Mouse (Mus musculus) liver, embryonic 14.5 days (tissue): ENCODE data around the gene Cenps. TPM values are rescaled to one million over a fixed set of nuclear protein-coding genes. Genes with fewer than 3 reads are reported as not detected.
"Not testable (repeated sequence)": the region's sequence is repeated elsewhere in the genome, so short reads cannot be mapped to it uniquely, and the experiment has no call there.

Source experiments
- ATAC-seq: fragments of 200-750 bp; cut with Nextera tagmentation; 2 replicates; pipeline ENCODE4 v1.8.0; 2017; ENCODE audit warnings: moderate number of reproducible peaks, mild to moderate bottlenecking, moderate library complexity; ENCODE audit not compliant: insufficient read depth
- DNase-seq, 3 experiments: peaks; one replicate each; pipeline ENCODE4 v3.0.0-alpha.2; 2012 to 2013; ENCODE audit warnings: low read depth in 3 of 3, low spot score in 3 of 3
- H3K27ac ChIP-seq: fragments of 300-500 bp; sonication (generic); 2 replicates; pipeline ENCODE4 v1.5.1; 2014; ENCODE audit warnings: moderate library complexity, mild to moderate bottlenecking, control low read depth, inconsistent platforms
- H3K27me3 ChIP-seq: fragments of 300-500 bp; sonication (generic); 2 replicates; pipeline ENCODE4 v1.6.1; 2014; ENCODE audit warnings: mild to moderate bottlenecking, low read length, moderate library complexity; ENCODE audit not compliant: control insufficient read depth, insufficient read depth
- H3K36me3 ChIP-seq: fragments of 300-500 bp; sonication (generic); replicated peaks from 2 replicates; pipeline ENCODE4 v1.6.1; 2014; ENCODE audit warnings: low read depth; ENCODE audit not compliant: control insufficient read depth, insufficient read depth
- H3K4me1 ChIP-seq, 2 experiments: fragments of 200-500 bp in 1 of 2; fragments of 300-500 bp in 1 of 2; sonication (generic) in 1 of 2; replicated peaks; 2 replicates each; pipeline ENCODE4 v1.6.1; 2012 to 2014; ENCODE audit warnings: antibody characterized with exemption in 1 of 2, inconsistent platforms in 1 of 2, low read length in 1 of 2; ENCODE audit not compliant: control insufficient read depth in 2 of 2, insufficient read depth in 2 of 2
- H3K4me2 ChIP-seq: fragments of 300-500 bp; sonication (generic); 2 replicates; pipeline ENCODE4 v1.6.1; 2014; ENCODE audit warnings: low read depth, mild to moderate bottlenecking, control low read depth, moderate library complexity
- H3K4me3 ChIP-seq, 2 experiments: fragments of 200-500 bp in 1 of 2; fragments of 300-500 bp in 1 of 2; sonication (generic) in 1 of 2; 2 replicates each; pipeline ENCODE4 v1.5.1; 2012 to 2014; ENCODE audit warnings: low read depth in 2 of 2, low read length in 2 of 2, mild to moderate bottlenecking in 2 of 2, control low read depth in 1 of 2, inconsistent platforms in 1 of 2, moderate library complexity in 1 of 2; ENCODE audit not compliant: insufficient read depth in 1 of 2
- H3K9ac ChIP-seq: fragments of 300-500 bp; sonication (generic); replicated peaks from 2 replicates; pipeline ENCODE4 v1.6.1; 2014; ENCODE audit warnings: mild to moderate bottlenecking, control low read depth, moderate library complexity
- H3K9me3 ChIP-seq: fragments of 300-500 bp; sonication (generic); 2 replicates; pipeline ENCODE4 v1.6.1; 2016; ENCODE audit warnings: low read length, mixed read lengths; ENCODE audit not compliant: control insufficient read depth
- CTCF ChIP-seq: IDR thresholded peaks from 2 replicates; pipeline ENCODE4 v1.5.1; 2016; ENCODE audit warnings: antibody characterized with exemption, low read depth, control low read depth
- EP300 ChIP-seq: IDR thresholded peaks from 2 replicates; pipeline ENCODE4 v1.6.1; 2016; ENCODE audit warnings: antibody characterized with exemption, low read depth
- WGBS: fragments of 180-500 bp; shearing (Covaris S2); extraction: QIAGEN DNeasy Blood & Tissue Kit; methylation state at CpG from one replicate; pipeline ENCODE4 v1.1.7; 2014; ENCODE audit not compliant: insufficient replicate concordance; 5-methylcytosine and 5-hydroxymethylcytosine counted together
- polyA plus RNA-seq, 2 experiments: library from polyadenylated mRNA; depleted of rRNA in 1 of 2; stranded (reverse) in 1 of 2; unstranded in 1 of 2; fragments of >200 nt; fragmentation: Nextera tagmentation in 1 of 2; extraction: Ambion mirVana in 1 of 2; gene quantifications; 2 replicates each; pipeline versions ENCODE4 v1.2.1 to v1.2.3; 2012 to 2014

Cenps gene
- polyA plus RNA-seq, 2 experiments, result 12.3 to 17.3 TPM

GRCm38 (mm10) chr4:149128467-149128866, 9.0 kb downstream of the Cenps start:
- no peaks in the 10 kb centered on the region for H3K27me3 ChIP-seq
- WGBS, result 73% methylated on average over 18 of the region's 18 CpGs
- TF ChIP-seq CTCF, result no peak
- no peak for TF ChIP-seq EP300
- no peak overlapping the region for H3K27ac ChIP-seq
- DNase-seq, result no peak
- H3K9ac ChIP-seq, result no peak overlapping the region
- H3K36me3 ChIP-seq, result no peaks in the 10 kb centered on the region; the same call in 1 of the 2 replicates
- H3K9me3 ChIP-seq, result no peaks in the 10 kb centered on the region
- no peak overlapping the region for H3K4me3 ChIP-seq
- H3K4me2 ChIP-seq, result no peak overlapping the region
- no peak for ATAC-seq
- no peaks in the 10 kb centered on the region; a peak in 1 of 4 replicates for H3K4me1 ChIP-seq

DNA sequence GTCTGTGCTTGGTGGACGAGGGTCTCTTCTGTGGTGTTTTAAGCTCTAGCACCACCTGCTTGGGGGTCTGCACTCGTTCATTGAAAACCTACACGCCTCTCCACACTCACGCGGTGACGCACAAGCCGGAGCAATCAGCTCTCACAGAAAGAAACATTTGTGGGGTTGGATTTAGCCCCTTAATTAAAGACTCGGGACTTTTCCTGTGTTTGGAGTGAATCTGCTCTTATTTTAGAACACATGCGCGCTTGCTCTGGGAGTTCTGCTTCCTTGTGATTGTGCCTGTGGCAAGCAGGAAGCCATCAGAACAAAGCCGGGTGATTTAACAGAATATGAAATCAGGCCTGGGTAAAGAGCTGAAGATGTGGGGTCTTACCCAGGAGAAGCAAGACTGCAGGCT, 10.8 kb downstream of the Cenps start, which contains the start of gene Cort:
TSS of gene Cort (minus strand) at position 101 of the 400 bp plus-strand sequence.
- WGBS, result 76% methylated on average over 11 of the region's 11 CpGs
- Histone ChIP-seq H3K4me2 (no peak within 1 kb of the TSS), H3K27me3 (no peaks in the 10 kb centered on the region), H3K27ac (no peak within 1 kb of the TSS), H3K36me3 (no peaks in the 10 kb centered on the region; the same call in 1 of the 2 replicates), H3K9ac (no peak within 1 kb of the TSS), H3K4me1 (no peaks in the 10 kb centered on the region; a peak in 1 of 4 replicates), H3K4me3 (no peak within 1 kb of the TSS), H3K9me3 (no peaks in the 10 kb centered on the region)
- no peak for DNase-seq
- no peak for ATAC-seq
- TF ChIP-seq EP300 (no peak), CTCF (no peak)

DNA sequence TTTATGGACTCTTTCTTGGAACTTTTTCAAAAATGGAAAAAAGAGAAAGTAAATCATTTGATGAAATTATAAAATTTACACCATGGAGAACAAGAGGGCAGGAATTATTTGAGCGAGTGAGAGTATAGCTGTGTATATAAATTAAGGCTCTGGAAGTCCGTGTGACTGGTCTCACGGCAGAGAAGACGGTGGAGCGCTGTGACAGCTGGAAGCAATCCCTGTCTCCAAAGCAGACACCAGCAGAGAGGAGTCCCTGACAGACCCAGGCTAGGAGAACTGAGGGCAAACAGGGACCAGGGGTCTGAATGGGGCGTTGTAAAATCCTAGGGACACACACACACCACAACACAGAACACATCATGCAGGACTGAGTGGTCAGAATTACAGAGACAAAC, 11.3 kb downstream of the Cenps start:
- DNase-seq (no peak), ATAC-seq (no peak)
- Histone ChIP-seq H3K4me2 (no peak overlapping the region), H3K9me3 (no peaks in the 10 kb centered on the region), H3K4me1 (no peaks in the 10 kb centered on the region), H3K9ac (no peak overlapping the region), H3K36me3 (no peaks in the 10 kb centered on the region; the same call in 1 of the 2 replicates), H3K27me3 (no peaks in the 10 kb centered on the region), H3K27ac (no peak overlapping the region), H3K4me3 (no peak overlapping the region)
- TF ChIP-seq EP300, result no peak
- TF ChIP-seq CTCF, result no peak
- 82% methylated on average over 6 of the region's 6 CpGs for WGBS

GRCm38 (mm10) chr4:149125341-149126114, 11.9 kb downstream of the Cenps start:
- ATAC-seq (no peak), DNase-seq (no peak)
- Histone ChIP-seq H3K4me1 (peaks cover 0 to 1% of the 10 kb centered on the region in 2 experiments; a peak in 2 of 4 replicates), H3K27ac (no peak overlapping the region), H3K4me2 (no peak overlapping the region), H3K36me3 (no peaks in the 10 kb centered on the region; the same call in 1 of the 2 replicates), H3K27me3 (no peaks in the 10 kb centered on the region), H3K9ac (no peak overlapping the region), H3K9me3 (no peaks in the 10 kb centered on the region), H3K4me3 (no peak overlapping the region)
- TF ChIP-seq EP300 (no peak), CTCF (no peak)
- 44% methylated on average over 11 of the region's 11 CpGs for WGBS

GRCm38 (mm10) chr4:149123432-149123831, 14.0 kb downstream of the Cenps start:
- Histone ChIP-seq H3K9ac (no peak overlapping the region), H3K27ac (no peak overlapping the region), H3K4me3 (no peak overlapping the region), H3K4me2 (no peak overlapping the region), H3K9me3 (no peaks in the 10 kb centered on the region), H3K4me1 (peaks cover 2 to 10% of the 10 kb centered on the region in 2 experiments; a peak in 2 of 4 replicates), H3K36me3 (no peaks in the 10 kb centered on the region), H3K27me3 (no peaks in the 10 kb centered on the region)
- no peak for TF ChIP-seq EP300
- TF ChIP-seq CTCF, result no peak
- ATAC-seq (no peak), DNase-seq (no peak)
- WGBS, result 57% methylated on average over 5 of the region's 5 CpGs

DNA sequence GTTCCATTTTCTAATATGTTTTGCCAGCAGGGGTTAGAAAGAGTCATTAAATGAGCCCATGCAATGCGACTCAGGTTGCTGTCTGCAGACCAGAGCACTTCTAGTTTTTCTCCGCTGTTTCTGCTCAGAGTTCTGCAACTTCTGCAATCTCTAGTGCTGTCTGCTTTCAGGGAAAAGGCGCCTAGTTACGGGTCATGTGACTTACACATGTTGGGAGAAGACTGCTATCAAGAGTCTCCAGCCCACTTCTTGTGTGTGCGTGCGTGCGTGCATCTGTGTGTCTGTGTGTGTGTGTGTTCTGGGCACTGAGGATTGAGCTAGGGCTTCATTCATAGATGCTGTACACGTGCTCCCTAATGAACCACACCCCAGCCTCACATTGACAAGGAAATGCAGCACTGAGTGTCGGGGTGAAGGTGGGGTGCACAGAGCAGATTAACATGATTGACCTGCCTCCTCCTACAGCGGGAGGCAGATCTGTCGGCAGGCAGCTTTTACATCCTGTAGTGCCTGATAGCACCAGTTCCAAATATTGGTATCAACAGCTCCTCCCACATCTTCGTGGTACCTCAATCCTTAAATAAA, 17.4 kb downstream of the Cenps start:
- H3K27ac ChIP-seq, H3K9ac ChIP-seq, H3K4me3 ChIP-seq, H3K9me3 ChIP-seq, H3K4me2 ChIP-seq, H3K36me3 ChIP-seq, H3K27me3 ChIP-seq, DNase-seq: not testable (repeated sequence)
- H3K4me1 ChIP-seq, result peaks cover 2 to 10% of the 10 kb centered on the region in 2 experiments; a peak in 2 of 4 replicates
- WGBS, result 32% methylated on average over 12 of the region's 12 CpGs
- peak; percentile 78 for ATAC-seq
